Mouse (Mus musculus) common myeloid progenitor, adult 5-6 weeks (primary cell): ENCODE results near the gene Car8. TPM values are rescaled to one million over a fixed set of nuclear protein-coding genes. Genes with fewer than 3 reads are reported as not detected.
A peak's percentile ranks its signal among the peaks of the same experiment; 100 is the strongest.
"Not testable (repeated sequence)": the region's sequence is repeated elsewhere in the genome, so short reads cannot be mapped to it uniquely, and the experiment has no call there.

ENCODE experiments used
- ATAC-seq: replicated peaks from 2 replicates; pipeline ENCODE4 v1.8.0; 2016; ENCODE audit warnings: low read depth, mild to moderate bottlenecking, moderate TSS enrichment, inconsistent platforms; ENCODE audit not compliant: poor library complexity, severe bottlenecking
- total RNA-seq: library from RNA; stranded (forward); fragments of 200-1000, 187-1606 nt; gene quantifications from 2 replicates; pipeline ENCODE4 v1.2.3, GENCODE M21; 2017

The Car8 gene
- total RNA-seq, 1 experiment from 2014 or later, result 0.18 TPM

DNA sequence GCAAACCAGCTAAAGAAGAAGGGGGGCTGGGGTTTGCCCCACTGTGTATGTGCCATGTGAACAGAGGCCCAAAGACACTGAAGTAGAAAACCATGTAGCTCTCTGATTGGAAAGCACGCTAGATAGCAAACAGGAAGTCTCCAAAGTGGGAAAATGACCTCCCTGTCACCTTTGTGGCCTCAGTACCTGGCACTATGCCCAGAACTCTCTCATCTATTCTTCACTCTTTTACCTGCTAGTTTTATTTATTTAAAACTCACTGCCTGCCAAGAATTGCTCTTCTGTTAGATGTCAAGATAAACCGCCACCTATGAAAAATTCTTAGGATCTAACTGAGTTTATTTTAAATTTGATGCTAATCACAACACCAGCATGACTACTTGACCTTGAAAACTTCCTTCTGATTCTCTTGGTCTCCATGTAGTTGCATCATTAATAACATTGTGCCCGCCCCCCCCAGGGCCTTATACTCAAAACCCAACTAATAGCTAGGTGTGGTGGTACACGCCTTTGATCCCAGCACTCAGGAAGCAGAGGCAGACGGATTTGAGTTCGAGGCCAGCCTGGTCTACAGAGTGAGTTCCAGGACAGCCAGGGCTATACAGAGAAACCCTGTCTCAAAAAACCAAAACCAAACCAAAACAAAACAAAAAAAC lies 31.8 kb downstream of the Car8 start:
- no peak for ATAC-seq

DNA sequence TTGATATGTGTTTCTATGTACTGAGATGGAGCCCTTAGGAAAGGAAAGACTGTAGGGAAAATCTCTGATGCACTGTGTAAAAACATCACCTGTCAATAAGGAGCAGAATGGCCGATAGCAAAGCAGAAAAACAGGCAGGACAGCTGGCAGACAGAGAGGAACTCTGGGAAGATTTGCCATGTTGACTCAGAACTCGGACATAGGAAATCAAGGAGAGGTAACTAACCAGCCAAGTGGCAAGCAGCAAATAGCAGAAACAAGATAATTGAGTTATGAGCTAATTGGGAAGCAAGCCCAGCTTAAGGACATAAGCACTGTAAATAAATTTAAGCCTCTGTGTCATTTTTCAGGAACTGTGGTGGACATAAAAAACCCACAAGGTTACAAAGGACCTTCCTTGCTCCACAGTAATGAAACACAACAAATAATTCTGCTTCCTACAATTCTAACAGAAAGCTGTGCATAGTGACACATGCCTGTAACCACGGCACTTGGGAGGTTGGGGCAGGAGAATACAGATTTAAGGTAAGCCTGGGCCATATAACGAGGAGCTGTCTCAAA lies 33.7 kb downstream of the Car8 start:
- ATAC-seq, result no peak

DNA sequence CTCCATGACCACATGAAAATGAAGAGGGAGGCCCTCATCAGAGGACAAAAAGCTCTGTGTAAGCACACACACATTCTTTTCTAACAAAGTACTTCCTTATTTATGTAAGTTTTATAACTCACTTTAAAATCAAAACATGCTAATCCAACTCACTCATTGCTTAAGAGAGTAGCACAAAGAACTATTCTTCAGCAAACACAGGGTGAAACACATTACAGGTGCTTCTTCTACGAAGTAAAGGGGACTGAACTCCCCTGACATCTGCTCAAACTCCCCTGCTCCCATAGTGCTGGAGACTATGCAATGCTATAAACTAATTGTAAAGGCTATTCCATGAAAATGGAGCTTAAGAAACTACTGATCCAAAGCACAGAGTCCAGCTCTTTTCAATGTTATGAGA lies 35.5 kb downstream of the Car8 start:
- no peak for ATAC-seq

DNA sequence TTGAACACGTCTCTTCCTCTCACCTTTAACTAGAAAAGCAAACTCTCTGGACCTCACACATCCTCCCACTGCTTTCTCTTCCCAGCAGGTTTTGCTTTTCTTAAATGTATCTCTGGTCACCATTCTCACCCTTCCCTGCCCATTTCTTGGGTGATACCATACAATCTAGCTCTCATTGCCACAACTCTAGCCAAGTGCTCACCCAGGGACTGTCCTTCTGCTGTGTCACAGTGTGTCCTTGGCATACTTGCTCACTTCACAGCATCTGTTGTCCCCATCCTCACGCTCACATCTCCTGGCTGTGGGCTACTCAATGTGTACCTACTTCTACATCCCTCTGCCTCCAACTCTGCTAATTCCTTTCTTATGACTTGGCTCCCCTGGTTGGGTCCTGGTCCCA lies 37.2 kb downstream of the Car8 start:
- ATAC-seq, result no peak

DNA sequence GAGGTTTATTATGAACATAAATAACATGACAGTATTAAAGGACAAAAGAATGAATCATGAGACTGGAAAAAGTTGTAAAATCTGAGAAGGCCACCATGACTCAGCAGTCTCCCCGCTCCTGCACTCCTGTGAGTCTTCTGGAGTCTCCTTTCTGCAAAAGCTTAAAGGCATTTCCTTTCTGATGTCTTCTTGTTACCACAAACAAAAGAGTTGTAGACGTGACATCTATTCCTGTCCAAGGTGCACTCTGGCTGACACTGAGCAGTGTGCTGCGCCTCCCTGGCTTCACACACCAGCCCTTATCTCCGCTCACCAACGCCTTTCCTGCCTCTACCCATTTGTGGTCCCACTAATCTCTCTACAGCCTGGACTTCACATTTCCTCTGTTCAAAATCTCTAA lies 38.8 kb downstream of the Car8 start:
- ATAC-seq, result peak; percentile 95

DNA sequence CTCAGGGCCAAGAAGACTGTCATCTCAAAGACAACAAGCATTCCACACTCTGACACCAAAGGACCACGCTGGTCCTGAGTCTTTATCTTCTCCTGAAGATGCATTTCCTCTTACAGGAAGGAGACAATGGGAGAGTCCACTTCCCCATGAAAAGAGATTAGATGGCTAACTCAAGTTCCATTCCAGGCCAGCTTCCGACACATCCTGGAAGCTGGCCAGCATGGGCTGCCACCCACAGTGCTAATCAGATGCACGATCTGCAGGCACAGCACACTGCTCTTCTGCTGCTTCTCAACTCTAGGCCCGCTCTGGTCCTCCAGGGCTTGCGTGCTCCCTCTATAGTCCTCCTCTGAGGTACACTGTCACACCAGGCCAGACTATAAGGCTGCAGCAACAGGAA lies 40.8 kb downstream of the Car8 start:
- ATAC-seq, result 0 out of 2 replicates have a peak, but pooled peaks have one; percentile 28

DNA sequence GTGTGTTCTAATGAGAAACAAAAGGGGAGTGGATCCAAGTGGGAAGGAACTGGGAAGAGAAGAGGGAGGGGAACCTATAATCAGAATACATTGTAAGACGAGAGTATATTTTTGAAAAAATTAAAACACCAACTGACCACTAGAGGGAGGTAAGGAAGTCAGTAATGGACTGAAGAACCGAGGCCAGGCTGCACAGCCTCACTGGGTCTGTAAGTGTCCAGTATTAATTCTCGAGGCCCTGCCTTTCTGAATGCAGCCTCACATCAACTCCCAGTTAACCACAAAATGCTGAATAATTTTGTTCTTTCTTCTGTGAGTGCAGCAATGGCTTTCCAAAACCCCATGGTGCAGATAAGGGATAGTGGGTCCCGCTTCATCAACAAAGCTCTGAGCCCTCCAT lies 48.4 kb downstream of the Car8 start:
- ATAC-seq, result no peak

DNA sequence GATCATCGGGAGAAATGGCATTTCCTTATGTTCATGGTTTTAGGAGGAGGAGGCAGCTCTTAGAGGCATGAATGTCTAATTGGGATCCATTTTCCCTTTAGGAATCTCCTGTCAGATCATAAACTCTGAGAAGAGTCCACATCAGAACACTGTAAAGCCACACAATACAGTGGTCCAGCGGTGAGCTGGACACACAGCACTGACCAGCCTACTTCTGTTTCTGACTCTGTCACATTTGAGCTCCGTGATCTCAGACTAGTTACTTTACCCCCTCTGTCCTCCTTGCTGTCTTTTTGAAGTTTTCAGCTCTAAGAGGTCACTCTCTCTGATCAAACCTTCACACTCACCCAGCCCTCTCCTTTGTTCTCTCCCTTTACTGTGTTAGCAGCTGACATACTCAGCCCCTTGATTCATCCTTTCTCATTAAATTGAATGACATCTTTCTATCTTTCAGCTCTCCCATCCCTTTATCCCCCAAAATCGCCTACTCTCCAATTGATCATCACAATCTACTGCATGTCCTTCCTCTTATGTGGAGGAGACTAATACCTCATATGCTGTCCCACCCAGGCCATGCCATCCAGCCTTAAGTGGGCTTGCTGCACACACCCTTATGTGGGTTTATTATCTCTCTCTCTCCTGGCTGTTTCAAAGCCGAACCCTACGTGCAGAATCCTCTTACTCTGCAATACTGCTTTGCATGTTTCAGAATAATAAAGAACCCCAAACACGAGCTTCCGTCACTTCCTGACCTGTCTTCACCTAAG lies 51.7 kb downstream of the Car8 start:
- no peak for ATAC-seq

DNA sequence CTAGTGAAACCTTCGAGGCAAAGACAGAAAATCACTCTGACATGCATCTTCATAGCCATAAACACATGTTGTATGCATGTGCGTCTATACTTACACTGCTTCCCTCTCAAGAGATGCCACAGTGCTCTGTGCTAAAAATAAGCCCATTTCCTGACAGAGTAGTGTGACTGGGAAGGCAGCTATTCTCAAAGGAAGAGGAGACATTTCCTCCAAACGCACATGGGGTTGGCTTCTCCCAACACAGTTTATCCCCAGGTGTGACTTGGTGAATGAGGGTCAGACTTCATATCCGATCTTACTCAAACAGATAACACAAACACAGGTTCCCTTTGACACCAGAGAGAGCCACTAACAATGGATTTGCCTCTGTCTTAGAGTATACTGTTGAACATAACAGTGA lies 58.3 kb downstream of the Car8 start:
- ATAC-seq, result no peak

DNA sequence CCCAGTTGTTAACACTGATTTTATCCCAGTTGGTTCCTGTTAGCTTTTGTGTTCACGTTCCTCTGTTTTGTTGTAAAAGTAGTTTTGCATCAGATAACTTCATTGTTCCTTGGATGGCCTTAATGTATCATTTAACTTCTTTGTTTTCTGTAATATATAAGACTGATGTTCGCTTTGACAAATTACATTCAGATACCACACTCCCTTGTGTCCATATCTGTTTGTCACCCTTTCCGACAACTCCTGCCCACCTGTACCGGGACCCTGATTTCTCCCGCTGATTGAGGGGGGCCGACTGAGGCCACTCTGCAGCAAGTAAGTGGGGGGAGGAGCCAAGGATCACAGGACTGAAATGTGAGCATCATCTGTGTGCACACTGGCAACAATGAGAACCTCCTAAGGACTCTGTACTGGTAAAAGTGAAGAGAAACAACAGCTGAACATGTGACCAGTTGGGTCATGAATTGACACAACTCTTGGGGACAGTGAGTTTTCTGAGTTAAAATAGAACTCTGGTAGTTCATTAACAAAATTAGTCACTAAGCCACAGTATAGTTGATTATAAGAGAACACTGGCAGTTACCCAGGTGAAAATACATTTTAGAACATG lies 84.1 kb downstream of the Car8 start:
- no peak for ATAC-seq

DNA sequence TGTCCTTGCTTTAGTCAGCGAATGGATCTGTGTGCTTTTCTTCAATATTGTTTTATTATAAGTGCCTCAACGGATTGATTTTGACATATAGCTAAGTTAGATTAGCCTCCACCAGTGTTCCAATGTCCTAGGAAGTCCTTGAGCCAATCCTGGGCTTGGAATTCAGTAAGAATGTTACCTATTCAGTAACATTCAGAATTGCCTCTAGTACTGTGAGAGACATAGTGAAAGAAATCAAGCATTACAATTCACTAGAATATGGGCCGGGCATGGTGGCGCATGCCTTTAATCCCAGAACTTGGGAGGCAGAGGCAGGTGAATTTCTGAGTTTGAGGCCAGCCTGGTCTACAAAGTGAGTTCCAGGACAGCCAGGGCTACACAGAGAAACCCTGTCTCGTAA lies 84.9 kb downstream of the Car8 start:
- ATAC-seq, result not testable (repeated sequence)

DNA sequence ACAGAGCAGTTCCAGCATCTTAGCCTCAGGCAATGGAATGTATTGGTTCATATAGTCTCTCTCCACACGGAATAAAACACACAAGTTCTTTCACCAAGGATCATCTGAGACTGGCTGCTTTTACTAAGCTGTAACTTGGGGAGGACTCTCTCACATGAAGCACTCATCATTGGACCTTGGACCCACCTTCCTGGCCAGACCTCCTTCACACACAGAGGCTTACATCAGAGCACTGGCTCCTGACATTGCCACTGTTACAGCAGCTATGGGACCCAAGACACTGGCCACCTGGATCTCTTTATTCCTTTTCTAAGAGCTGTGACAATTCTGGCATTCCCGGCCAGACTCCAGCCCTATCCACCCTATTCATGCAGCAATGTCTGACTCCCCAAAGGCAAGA lies 101.4 kb downstream of the Car8 start:
- no peak for ATAC-seq

DNA sequence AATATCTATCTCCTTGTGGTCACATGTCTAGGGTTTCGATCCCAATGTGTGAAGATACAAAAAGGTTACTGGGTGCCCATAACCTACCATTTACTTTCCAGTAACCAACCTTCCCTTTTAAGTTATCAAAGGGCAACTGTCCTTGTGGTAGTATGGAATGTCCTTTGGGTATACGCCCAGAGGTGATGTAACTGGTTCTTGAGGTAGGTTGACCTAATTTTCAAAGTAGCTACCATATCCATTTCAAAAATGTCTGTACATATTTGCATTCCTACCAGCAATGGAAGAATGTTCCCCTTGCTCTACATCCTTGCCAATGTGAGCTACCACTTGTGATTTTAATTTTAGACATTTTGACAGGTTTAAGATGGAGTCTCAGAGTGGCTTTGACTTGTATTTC lies 106.8 kb downstream of the Car8 start:
- no peak for ATAC-seq

DNA sequence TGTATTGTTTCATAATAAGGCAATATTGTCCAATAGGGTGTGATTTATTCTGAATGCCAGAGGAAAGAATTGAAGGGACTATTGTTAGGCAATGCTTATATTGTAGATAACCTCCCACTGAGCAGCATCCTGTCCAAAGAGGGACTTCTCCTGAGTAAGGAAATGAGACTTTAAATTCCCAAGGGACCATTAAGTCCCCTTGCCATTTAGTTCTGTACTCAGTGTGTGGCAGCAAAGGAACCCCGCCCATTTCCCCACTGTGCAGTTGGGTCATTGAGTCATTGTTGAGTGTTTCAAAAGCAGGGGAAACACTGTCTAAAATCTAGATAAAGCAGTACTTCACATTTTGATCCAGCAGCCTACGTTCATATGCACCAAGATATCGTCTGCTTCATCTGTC lies 125.3 kb downstream of the Car8 start:
- no peak for ATAC-seq

DNA sequence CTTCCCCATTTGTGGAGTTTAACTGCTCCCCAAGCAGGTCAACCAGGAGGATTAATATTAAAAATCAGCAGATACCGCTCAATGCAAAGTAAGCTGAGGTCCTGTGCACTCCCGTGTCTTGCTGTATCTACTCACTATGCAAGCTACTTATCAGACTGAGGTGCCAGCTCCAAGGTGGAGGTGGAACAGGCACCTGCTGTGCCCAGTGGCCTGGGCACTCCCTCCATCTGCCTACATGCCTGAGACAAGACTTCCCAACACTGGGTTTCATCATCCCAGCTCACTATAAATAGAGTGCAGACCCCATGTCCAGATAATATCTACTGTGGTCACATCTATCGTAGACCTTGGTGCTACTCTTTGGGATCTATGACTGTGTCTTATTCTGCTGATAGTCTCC lies 127.0 kb downstream of the Car8 start:
- no peak for ATAC-seq

DNA sequence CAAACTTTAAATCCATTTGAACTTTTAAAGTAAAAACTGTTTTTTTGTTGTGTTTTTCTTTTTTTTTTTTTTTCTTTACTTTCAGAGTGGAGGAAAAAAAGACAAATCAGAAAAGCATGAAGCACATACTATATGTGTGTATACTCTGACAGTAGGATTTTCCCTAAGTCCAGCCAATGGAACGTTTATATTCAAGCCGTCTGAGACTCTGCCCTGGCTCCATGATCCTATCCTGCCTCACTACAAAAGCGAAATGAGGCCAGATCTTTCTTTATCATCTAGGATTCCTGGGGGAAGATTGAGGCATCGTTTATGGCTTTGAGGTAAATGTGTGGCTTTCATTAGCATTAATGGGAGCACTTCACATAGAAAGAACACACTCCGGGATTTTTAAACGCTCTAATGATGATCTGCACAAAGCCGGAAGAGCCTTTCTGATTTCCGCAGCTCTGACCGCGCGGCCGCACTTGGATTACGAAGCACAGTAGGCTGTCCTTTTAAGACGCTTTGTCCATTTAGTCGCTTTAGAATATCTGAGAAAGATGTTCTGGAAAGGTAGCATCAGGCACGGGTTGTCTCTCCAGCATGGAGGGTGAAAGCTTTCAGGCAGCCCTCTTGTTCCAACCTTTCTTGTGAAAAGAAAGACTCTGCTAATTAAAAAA lies 128.8 kb downstream of the Car8 start:
- no peak for ATAC-seq

DNA sequence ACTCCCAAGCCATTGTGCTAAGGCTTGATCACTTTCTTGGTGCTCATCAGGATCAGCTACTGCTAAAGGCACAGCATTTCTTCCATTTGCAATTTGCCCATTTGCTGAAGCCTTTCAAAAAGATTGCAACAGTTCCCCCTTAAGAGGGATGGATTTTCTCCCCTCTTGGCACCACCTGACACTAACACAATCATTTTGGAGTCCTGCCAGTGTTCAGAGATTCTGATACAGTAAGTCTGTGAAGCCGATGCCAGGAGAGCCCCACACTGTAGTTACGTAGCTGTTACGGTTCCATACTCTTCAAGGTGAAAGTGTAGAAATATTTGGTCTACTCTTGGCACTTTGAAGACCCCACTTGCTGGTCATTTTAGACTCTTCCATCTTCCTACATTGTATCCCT lies 137.4 kb downstream of the Car8 start:
- no peak for ATAC-seq

DNA sequence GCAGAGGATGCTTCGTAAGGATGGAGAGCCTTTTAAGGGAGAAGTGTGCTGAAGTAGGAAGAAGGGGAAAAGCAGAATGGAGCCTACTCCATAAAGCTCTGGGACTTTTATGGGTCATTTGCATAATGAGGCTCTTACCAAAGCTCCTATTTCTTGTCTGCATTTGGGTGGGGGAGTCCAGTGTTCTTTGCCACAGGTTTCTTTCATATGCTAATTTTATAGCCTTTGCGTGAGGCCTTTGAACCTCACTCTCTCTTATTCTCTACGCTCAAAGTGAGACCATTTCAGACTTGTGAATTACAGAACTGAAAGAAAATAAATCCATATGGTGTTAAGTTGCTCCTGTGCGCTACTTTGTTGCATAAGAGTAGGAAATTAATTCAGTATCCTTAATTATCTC lies 140.8 kb downstream of the Car8 start:
- ATAC-seq, result no peak

DNA sequence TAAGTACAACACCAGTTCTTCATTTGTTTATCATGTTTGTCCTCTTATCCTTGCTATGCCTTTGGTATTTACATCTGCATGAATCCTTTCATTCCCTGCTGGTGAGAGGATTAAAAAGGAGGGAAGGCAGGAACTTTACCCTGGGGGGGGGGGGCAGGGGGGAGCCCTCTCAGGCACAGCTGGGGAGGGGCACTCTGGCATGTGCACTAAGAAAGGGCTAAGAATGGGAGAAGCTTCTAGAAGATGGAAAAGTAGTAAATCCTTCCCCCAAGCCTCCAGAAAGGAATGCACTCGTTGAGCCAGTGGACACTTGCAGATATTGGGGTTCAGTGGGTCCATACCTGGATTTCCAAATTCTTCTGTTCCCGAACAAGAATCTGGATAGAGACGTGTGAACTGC lies 141.2 kb downstream of the Car8 start:
- ATAC-seq, result no peak

DNA sequence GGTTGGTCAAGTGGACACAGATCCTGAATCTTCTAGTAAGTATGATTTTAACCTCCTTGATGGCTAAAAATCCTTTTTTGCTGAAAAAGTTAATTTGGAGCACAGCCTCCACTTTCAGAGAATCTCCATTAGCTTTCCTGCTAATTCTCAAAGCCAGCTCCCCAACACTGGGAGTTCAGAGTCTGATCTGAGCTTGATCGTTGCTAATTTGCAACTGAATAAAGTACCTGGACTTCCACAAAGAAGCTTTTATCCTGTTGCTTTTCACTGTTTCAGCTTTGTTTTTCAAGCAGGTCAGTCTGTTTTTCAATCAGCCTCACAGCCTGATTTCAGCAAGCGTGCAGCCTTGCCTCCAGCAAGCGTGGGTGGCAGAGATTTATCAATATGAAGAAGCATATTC lies 145.3 kb downstream of the Car8 start:
- ATAC-seq, result not testable (repeated sequence)
